Mouse (Mus musculus): ENCODE data around the gene Tap1. TPM values are rescaled to one million over a fixed set of nuclear protein-coding genes. Genes with fewer than 3 reads are reported as not detected.
"Not testable (repeated sequence)": the region's sequence is repeated elsewhere in the genome, so short reads cannot be mapped to it uniquely, and the experiment has no call there.

Tap1 gene
- 1.8 and 2.1 TPM in 2 replicates for polyA plus RNA-seq (2012; rRNA removed)

DNA sequence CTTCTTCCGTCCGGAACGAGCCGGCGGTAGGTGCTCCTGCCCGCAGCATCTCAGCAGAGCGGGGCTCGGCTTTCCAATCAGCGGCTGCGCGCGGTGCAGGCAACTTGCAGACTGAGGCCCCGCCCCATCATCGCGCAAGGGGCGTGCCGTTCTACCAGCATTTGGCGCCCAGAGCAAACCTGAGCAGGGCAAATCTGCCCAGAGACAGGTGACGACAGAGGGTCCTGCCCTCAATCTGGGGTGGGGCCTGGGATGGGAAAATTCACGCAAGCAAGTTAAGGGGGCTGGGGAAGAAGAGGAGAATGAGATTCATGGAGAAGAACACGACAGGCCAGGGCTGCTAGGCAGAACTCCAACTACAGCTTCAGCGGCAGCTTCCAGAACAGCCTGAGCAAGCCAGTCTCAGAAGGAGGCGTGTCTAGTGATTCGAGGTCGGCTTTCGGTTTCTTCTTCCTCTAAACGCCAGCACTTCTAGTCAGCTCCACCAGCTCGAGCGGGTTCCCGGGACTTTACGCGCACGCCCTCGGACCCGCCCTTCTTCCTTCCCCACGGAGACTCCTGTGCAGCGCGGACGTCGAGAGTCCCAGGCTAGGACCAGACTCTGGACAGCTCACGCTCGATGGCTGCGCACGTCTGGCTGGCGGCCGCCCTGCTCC lies at the start of gene Tap1, which contains the start of gene Psmb9:
Gene Tap1 (plus strand): TSS at position 293 of the 656 bp plus-strand sequence.
Gene Psmb9 (minus strand): TSS at position 504 of the 656 bp plus-strand sequence.
- no peak for TF ChIP-seq CTCF (IDR thresholded peaks at IDR 0.05; ENCODE audit: borderline replicate concordance, extremely low read depth, insufficient read depth, insufficient read length)
- TF ChIP-seq POLR2A (IDR thresholded peaks at IDR 0.05; ENCODE audit: borderline replicate concordance, extremely low read depth, insufficient read depth, insufficient read length, poor library complexity, severe bottlenecking) = no peak

DNA sequence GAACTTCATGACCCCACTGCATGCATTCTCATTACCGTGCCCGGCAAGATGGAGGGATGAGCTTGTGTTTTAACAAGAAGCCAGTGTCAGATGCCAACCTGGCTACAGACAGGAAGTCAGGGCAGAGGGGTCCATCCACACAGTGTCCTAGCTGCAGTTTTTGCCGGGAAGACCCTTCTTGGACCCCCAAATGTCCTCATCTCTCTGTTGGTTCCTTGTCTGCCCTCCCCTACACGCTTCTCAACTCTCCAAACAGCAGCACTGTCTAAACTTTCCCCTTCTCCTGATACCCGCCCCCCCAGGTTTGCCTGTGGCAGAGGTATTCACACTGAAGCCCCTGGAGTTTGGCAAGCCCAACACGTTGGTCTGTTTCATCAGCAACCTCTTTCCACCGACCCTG lies 49.8 kb upstream of the Tap1 start:
- DNase-seq (ENCODE audit: low read depth) = no peak
- TF ChIP-seq CTCF (IDR thresholded peaks at IDR 0.05; ENCODE audit: borderline replicate concordance, extremely low read depth, insufficient read depth, insufficient read length) (no peak), POLR2A (IDR thresholded peaks at IDR 0.05; ENCODE audit: borderline replicate concordance, extremely low read depth, insufficient read depth, insufficient read length, poor library complexity, severe bottlenecking) (no peak)

More for the DNA sequence above, at the start of gene Tap1, which contains the start of gene Psmb9:
- DNase-seq (ENCODE audit: low read depth) = peak; percentile 96

DNA sequence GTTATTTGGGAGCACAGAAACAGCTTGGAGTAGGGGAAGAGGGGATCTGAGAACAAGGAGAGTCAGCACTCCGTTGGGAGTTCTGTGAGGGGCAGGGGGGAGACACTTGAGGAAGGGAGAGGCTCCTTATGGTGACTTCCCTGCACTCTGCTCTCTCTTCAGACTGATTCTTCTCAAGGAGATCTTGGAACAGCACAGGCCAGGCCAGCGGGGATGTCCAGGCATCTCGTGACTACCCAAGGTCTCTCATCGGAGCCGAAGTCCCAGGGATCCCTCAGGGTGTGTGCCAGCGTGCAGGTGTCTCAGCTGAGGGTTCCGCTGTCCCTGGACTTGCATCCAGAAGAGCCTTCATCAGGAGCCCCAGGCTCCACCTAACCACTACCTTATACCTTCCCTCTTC lies 48.7 kb upstream of the Tap1 start:
- no peak for DNase-seq (ENCODE audit: low read depth)
- TF ChIP-seq POLR2A (IDR thresholded peaks at IDR 0.05; ENCODE audit: borderline replicate concordance, extremely low read depth, insufficient read depth, insufficient read length, poor library complexity, severe bottlenecking) = no peak
- no peak for TF ChIP-seq CTCF (IDR thresholded peaks at IDR 0.05; ENCODE audit: borderline replicate concordance, extremely low read depth, insufficient read depth, insufficient read length)

DNA sequence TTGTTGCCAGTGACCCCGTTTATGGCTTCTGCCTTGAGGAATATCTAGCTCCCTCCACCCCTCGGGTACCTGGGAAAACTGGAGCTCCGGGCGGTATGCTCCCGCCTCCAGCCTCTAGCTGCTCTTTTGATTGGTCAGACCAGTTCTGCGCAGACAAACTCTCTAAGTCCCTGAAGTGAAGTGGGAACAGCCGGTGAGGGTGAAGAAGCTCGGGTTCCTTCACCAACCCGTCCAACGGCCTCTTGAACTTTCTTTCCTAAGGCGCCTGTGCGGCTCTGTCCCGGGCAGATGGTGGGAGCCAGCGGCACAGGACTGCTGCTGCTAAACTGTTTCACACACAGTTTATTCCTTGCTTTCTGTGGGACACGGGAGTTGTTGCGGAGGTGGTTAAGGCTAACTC lies 47.9 kb upstream of the Tap1 start:
- DNase-seq (ENCODE audit: low read depth) = peak; percentile 42
- TF ChIP-seq CTCF (IDR thresholded peaks at IDR 0.05; ENCODE audit: borderline replicate concordance, extremely low read depth, insufficient read depth, insufficient read length) = no peak
- TF ChIP-seq POLR2A (IDR thresholded peaks at IDR 0.05; ENCODE audit: borderline replicate concordance, extremely low read depth, insufficient read depth, insufficient read length, poor library complexity, severe bottlenecking) = no peak

DNA sequence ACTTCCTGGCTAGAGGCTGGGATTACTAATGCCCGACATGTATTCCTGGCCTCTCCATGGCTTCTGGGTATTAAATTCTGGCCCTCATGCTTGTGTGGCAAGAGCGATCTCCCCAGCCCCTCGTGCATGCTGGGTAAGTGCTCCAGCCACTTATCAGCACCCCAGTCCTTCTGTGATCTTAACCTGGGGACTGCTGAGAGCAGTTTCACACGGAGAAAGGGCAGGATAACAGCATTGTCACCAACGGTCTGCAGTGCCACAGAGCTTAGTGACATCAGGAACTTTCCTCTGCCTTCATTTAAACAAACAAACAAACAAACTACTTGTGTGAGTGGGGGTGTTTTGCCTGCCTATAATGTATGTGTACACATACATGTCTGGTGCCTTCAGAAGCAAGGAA lies 47.1 kb upstream of the Tap1 start:
- TF ChIP-seq CTCF (IDR thresholded peaks at IDR 0.05; ENCODE audit: borderline replicate concordance, extremely low read depth, insufficient read depth, insufficient read length) = no peak
- no peak for TF ChIP-seq POLR2A (IDR thresholded peaks at IDR 0.05; ENCODE audit: borderline replicate concordance, extremely low read depth, insufficient read depth, insufficient read length, poor library complexity, severe bottlenecking)
- no peak for DNase-seq (ENCODE audit: low read depth)

DNA sequence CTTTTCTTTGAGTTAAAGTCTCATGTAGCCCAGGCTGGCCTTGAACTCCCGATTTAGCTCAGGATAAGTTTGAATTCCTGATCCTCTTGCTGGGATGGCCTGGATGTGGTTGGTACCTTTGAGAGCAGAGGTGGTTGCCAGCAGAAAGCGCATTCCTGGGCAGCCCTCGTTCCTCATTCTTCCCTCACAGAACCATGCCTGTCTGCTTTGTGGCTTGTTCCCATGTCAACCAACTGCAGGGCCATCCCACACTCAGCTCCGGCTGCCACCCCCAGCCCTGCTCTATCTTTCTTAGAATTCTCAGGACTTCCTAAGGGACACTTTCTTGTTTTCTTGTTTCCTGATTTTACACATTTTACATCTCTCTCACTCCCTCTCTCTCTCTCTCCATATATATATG lies 45.9 kb upstream of the Tap1 start:
- TF ChIP-seq CTCF (IDR thresholded peaks at IDR 0.05; ENCODE audit: borderline replicate concordance, extremely low read depth, insufficient read depth, insufficient read length) = no peak
- TF ChIP-seq POLR2A (IDR thresholded peaks at IDR 0.05; ENCODE audit: borderline replicate concordance, extremely low read depth, insufficient read depth, insufficient read length, poor library complexity, severe bottlenecking) = no peak
- no peak for DNase-seq (ENCODE audit: low read depth)

DNA sequence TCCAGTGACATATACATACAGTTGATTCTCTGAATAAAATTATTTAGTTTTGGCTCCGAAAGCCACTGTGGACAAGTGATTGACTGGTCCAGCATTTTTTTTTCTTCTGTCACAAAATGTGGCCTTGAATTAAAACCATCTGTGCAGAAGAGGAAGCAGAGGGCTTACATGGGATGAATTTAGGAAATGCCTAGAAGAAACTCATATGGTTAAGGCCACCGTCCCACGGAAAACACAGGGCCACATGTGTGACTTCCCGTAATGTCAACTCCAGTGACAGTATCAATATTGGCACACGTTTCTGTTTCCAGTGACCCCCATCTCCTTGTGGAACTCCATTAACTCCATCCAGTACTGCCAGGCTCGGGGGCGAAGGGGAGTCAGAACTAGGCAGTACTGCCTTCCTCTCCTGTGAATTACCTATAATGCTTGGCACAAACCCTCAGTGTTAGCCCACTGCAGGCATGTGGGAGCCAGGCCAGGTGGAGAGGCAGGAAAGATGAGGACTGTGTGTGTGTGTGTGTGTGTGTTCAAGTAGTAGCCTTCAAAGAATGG lies 44.8 kb upstream of the Tap1 start:
- no peak for DNase-seq (ENCODE audit: low read depth)
- TF ChIP-seq POLR2A (IDR thresholded peaks at IDR 0.05; ENCODE audit: borderline replicate concordance, extremely low read depth, insufficient read depth, insufficient read length, poor library complexity, severe bottlenecking) = no peak
- no peak for TF ChIP-seq CTCF (IDR thresholded peaks at IDR 0.05; ENCODE audit: borderline replicate concordance, extremely low read depth, insufficient read depth, insufficient read length)

DNA sequence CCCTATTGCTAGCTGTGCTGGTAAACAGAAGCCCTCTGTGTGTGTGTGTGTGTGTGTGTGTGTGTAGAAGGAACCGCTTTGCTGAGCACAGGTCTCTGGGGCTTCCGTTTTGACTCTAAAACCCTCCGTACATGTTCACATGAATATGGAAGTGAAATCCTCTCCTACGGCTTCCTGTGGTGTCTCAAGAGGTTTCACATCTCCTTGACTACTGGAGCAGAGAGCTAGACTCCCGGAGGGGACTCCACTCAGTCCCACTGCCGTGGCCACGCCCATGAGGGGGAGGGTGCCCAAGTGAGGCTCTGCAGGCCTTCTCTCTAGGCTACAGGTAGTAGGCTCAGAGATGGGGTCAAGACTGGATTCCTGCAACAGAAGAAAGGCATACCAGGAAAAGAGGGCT lies 44.3 kb upstream of the Tap1 start, which contains the start of gene H2-DMb2:
Gene H2-DMb2 (plus strand): TSS at position 275 of the 400 bp plus-strand sequence.
- peak; percentile 30 for DNase-seq (ENCODE audit: low read depth)
- TF ChIP-seq CTCF (IDR thresholded peaks at IDR 0.05; ENCODE audit: borderline replicate concordance, extremely low read depth, insufficient read depth, insufficient read length) (no peak), POLR2A (IDR thresholded peaks at IDR 0.05; ENCODE audit: borderline replicate concordance, extremely low read depth, insufficient read depth, insufficient read length, poor library complexity, severe bottlenecking) (no peak)

DNA sequence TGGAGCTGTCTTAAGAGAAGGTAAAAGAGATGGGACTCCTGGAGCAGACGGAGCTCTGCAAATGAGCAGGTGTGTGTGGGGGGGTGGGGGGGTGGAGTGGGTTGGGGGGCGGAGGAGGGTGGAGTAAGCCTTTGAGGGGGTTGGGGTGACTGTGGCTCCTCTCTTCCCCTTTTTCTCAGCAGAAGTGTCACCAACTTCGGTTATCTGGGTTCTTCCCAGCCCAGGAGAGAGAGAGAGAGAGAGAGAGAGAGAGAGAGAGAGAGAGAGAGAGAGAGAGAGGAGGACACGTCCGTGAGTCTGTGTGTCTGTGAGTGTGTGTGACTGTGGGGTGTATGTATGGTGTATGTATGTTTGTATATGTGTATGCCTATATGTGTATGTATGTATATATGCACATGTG lies 43.9 kb upstream of the Tap1 start:
- no peak for DNase-seq (ENCODE audit: low read depth)
- TF ChIP-seq CTCF (IDR thresholded peaks at IDR 0.05; ENCODE audit: borderline replicate concordance, extremely low read depth, insufficient read depth, insufficient read length) (no peak), POLR2A (IDR thresholded peaks at IDR 0.05; ENCODE audit: borderline replicate concordance, extremely low read depth, insufficient read depth, insufficient read length, poor library complexity, severe bottlenecking) (no peak)

DNA sequence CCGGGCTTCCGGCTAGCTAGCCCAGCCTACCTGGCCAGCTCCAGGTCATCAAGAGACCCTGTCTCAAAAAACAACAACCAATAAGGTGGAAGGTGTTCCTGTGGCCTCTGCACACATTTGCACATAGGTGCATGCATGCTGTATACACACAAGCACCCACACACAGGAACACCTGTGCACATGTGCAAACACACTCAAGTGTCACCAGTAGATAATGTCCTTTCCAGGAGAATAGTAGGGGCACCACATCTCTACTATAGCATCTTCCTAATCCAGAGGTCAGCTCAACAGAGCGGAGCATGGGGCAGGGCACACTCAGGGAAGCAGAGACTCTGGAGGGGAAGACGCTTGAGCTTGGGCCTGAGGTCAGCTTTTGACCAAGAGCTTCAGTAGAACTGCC lies 43.1 kb upstream of the Tap1 start:
- not testable (repeated sequence) for DNase-seq (ENCODE audit: low read depth)

DNA sequence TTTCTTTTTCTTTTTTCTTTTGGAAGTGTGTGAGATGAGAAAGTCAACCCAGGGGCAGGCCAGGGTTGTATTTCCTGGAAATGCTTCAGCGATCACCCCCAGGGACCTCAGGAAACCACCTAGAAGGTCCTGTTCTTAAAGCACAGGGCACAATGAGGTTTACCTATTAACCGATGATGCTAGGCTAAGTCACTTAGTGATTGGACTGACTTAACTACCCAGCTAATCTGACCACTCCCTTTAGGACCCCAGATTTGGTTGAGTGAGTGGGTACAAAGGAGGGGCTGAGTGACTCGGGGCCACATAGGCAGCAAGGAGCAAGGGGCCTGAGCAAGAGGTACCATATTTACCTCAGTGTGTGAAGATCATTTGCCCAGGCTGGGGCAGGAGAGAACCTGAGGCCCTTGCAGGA lies 42.4 kb upstream of the Tap1 start:
- TF ChIP-seq CTCF (IDR thresholded peaks at IDR 0.05; ENCODE audit: borderline replicate concordance, extremely low read depth, insufficient read depth, insufficient read length) = no peak
- no peak for TF ChIP-seq POLR2A (IDR thresholded peaks at IDR 0.05; ENCODE audit: borderline replicate concordance, extremely low read depth, insufficient read depth, insufficient read length, poor library complexity, severe bottlenecking)
- DNase-seq (ENCODE audit: low read depth) = no peak

DNA sequence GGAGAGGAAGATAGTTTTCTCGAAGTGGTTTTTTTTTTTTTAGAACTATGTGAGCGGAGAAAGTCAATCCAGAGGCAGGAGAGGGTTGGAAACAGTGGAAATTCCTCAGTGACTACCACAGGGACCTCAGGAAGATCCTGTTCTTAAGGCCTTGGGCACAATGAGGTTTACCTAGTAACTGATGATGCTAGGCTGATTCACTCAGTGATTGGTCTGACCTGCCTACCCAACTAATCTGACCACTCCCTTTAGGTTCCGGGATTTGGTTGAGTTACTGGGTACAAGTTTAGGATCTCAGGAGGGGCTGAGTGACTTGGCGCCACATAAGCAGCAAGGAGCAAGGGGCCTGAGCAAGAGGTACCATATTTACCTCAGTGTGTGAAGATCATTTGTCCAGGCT lies 34.4 kb upstream of the Tap1 start, which contains the start of gene H2-DMb1:
Gene H2-DMb1 (plus strand): TSS at position 150 of the 400 bp plus-strand sequence.
- no peak for TF ChIP-seq CTCF (IDR thresholded peaks at IDR 0.05; ENCODE audit: borderline replicate concordance, extremely low read depth, insufficient read depth, insufficient read length)
- TF ChIP-seq POLR2A (IDR thresholded peaks at IDR 0.05; ENCODE audit: borderline replicate concordance, extremely low read depth, insufficient read depth, insufficient read length, poor library complexity, severe bottlenecking) = no peak
- peak; percentile 56 for DNase-seq (ENCODE audit: low read depth)

All from brain, embryonic 14.5 days (tissue).